Mouse (Mus musculus) brain, embryonic 14.5 days (tissue): ENCODE results near the gene Maco1.

ENCODE experiments used
- CTCF ChIP-seq: fragments of 200-500 bp; IDR thresholded peaks from 2 replicates; pipeline ENCODE4 v1.5.1; 2012; ENCODE audit warnings: inconsistent platforms, mild to moderate bottlenecking, moderate library complexity, borderline replicate concordance; ENCODE audit not compliant: insufficient read depth, insufficient read length; ENCODE audit errors: extremely low read depth
- POLR2A ChIP-seq: fragments of 200-500 bp; IDR thresholded peaks from 2 replicates; pipeline ENCODE4 v1.6.1; 2012; ENCODE audit warnings: mild to moderate bottlenecking, inconsistent platforms, borderline replicate concordance; ENCODE audit not compliant: poor library complexity, insufficient read depth, insufficient read length, severe bottlenecking; ENCODE audit errors: extremely low read depth

- TF ChIP-seq POLR2A: no peak
- TF ChIP-seq CTCF: no peak
Observed at GRCm38 (mm10) chr4:134850551-134850950, 2.6 kb downstream of the Maco1 start.
